Mouse (Mus musculus) neutrophil, adult 83 days (primary cell): ENCODE data around the gene Ints4. TPM values are rescaled to one million over a fixed set of nuclear protein-coding genes. Genes with fewer than 3 reads are reported as not detected.

Experiments
- total RNA-seq, 2 experiments: library from RNA; stranded (reverse); gene quantifications; one replicate each; pipeline ENCODE4 v1.2.4; 2023

Gene Ints4
- 10 to 100 TPM; 27.1 to 28.1 TPM for total RNA-seq

DNA sequence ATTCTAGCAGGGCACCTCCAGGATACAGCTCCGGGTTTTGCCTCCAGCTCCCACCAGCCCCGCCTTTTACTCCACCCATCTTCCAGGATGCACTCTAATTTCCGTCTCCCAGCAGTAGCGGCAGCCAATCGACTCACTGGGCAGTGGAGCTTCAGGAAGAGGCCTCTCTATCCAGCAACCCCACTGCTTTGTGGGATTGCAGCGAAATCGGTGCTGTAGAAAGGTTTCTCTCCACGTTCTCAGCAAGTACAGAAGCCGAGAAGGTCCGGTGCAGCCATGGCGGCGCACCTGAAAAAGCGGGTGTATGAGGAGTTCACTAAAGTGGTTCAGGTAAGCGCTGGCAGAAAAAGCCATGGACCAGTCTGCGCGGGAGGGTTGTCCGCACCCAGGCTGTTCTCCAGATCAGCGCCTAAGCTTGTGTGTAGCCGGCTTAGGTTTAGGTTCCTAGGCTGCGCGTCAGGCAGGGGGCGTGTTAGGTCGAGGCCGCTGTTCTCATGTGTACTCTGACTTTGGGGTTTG is at the start of gene Ints4:
TSS of gene Ints4 (plus strand) at position 136 of the 519 bp plus-strand sequence.

GRCm38 (mm10) chr7:97451023-97451422 is 29.7 kb upstream of the Ints4 start, which contains the start of gene Kctd14:
Gene Kctd14 (plus strand): TSS chr7:97451323.

DNA sequence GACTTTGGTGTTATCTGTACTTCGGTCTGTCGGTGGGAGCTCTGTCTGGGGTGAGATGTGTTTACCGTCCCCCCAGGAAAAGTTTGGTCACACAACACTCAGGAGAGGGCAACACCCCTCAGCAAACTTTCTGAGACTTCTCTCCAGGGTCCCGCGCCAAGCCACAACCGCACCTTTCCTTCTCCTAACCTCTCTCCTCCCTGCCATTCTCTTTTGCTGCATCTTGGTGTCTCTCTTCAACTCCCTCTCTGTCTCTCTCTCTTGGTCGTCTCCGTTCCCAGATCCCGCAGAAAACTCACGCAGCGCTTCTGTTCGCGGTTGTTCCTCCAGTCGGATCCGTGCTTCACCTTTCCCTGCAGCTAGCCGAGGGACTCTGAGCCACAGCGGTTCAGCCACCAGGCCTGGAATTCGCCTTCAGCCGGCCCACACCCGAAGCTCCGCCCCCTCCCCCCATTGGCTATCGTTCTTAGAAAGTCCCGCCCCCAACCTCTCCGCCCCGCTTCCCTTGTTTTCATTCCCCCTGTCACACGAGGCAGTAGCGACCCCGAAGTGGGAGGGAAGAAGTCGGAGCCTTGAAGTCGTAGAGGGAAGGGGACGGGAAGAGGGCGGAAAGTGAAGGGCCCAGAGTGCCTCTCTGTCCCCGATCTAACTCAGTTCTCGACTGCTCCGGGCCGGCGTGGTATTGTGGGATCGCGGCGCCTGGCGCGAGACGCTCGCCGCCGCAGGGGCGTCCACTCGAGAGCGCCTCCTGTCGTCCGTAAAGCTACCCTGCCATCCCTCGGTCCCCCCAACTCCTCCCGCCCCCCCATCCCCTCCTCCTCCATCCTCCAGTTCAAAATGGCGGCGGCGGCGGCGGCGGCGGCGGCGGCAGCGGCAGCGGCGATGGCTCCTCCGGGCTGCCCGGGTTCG is 98.6 kb downstream of the Ints4 start, which contains the start of the genes Aamdc and Rsf1:
TSS of gene Aamdc (minus strand) at position 431 of the 909 bp plus-strand sequence.
TSS of gene Rsf1 (plus strand) at position 823 of the 909 bp plus-strand sequence.

Other genes with a start within 250 kb of the Ints4 start
- 1 to 10 TPM; 1.5 to 1.6 TPM for gene Usp35, start 148.9 kb upstream of the Ints4 start, total RNA-seq
- 1 to 10 TPM; 2.5 to 2.6 TPM for gene Kctd21, start 148.6 kb upstream of the Ints4 start, total RNA-seq
- gene Alg8, start 109.3 kb upstream of the Ints4 start, total RNA-seq, result 10 to 100 TPM; 11.2 to 14.0 TPM
- gene Ndufc2, start 81.0 kb upstream of the Ints4 start, total RNA-seq, result 10 to 100 TPM; 57.3 to 61.3 TPM
- not detected for gene Thrsp, start 63.2 kb upstream of the Ints4 start, total RNA-seq
- 1 to 10 TPM; 2.0 to 3.5 TPM for gene Kctd14, start 29.6 kb upstream of the Ints4 start, total RNA-seq
- 1 to 10 TPM; 4.8 to 6.0 TPM for gene Aamdc, start 98.5 kb downstream of the Ints4 start, total RNA-seq
- gene Rsf1, start 98.9 kb downstream of the Ints4 start, total RNA-seq, result 10 to 100 TPM; 28.7 to 30.5 TPM
- gene Clns1a, start 215.7 kb downstream of the Ints4 start, total RNA-seq, result 10 to 100 TPM; 35.9 to 37.3 TPM